Mouse (Mus musculus): ENCODE data around the gene Actl9. TPM values are rescaled to one million over a fixed set of nuclear protein-coding genes. Genes with fewer than 3 reads are reported as not detected.

Gene Actl9
- polyA plus RNA-seq, 1 experiment = 507 TPM

DNA sequence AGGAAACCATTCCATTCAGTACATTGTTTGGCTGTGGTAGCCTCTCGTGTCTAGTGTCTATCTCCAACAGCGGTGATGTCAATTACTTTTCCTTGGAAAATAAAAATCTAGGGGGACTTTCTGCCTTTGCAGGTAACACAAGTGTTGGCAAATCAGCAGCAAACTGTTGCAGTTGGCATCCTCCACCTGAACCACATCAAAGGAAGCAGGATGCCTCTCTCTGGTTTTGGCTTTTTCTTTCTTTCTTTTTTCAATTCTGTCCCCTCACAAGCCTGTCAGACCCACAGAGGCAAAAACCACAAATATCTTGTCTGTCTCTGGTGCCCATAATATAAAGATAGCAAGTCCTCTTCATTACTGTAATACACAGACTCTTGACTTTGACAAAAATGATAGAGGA is 23.9 kb downstream of the Actl9 start:
- H3K27me3 ChIP-seq (ENCODE audit: control insufficient read depth, insufficient read depth, low read length) = no peaks in the 10 kb centered on the region
- TF ChIP-seq POLR2A (IDR thresholded peaks at IDR 0.05; ENCODE audit: control insufficient read depth, low read depth, low read length) (no peak), CTCF (IDR thresholded peaks at IDR 0.05; ENCODE audit: control insufficient read depth, insufficient read depth, insufficient replicate concordance, low read depth, low read length) (no peak)
- no peak overlapping the region for H3K4me3 ChIP-seq (ENCODE audit: control insufficient read depth, low read depth, low read length)
- no peaks in the 10 kb centered on the region for H3K4me1 ChIP-seq (ENCODE audit: control insufficient read depth, insufficient read depth, low read length)
- H3K36me3 ChIP-seq (ENCODE audit: control insufficient read depth, insufficient read depth, low read length) = no peaks in the 10 kb centered on the region
- H3K27ac ChIP-seq (ENCODE audit: control insufficient read depth, insufficient read depth, low read depth, low read length) = no peak overlapping the region

GRCm38 (mm10) chr17:33471206-33471605 is 38.5 kb downstream of the Actl9 start:
- Histone ChIP-seq H3K27me3 (ENCODE audit: control insufficient read depth, insufficient read depth, low read length) (no peaks in the 10 kb centered on the region), H3K36me3 (ENCODE audit: control insufficient read depth, insufficient read depth, low read length) (no peaks in the 10 kb centered on the region), H3K4me1 (ENCODE audit: control insufficient read depth, insufficient read depth, low read length) (no peaks in the 10 kb centered on the region; the same call in 1 of the 2 replicates), H3K4me3 (ENCODE audit: control insufficient read depth, low read depth, low read length) (no peak overlapping the region), H3K27ac (ENCODE audit: control insufficient read depth, insufficient read depth, low read depth, low read length) (no peak overlapping the region)
- no peak for TF ChIP-seq CTCF (IDR thresholded peaks at IDR 0.05; ENCODE audit: control insufficient read depth, insufficient read depth, insufficient replicate concordance, low read depth, low read length)
- no peak for TF ChIP-seq POLR2A (IDR thresholded peaks at IDR 0.05; ENCODE audit: control insufficient read depth, low read depth, low read length)

Other genes starting within 250 kb of the Actl9 start
- gene Olfr239, start 241.6 kb upstream of the Actl9 start, polyA plus RNA-seq (2012; rRNA removed) = not detected in 2 replicates
- gene Olfr1564, start 211.2 kb upstream of the Actl9 start, polyA plus RNA-seq (2012; rRNA removed) = 0.16 and 0.24 TPM in 2 replicates
- gene Zfp955a, start 177.8 kb upstream of the Actl9 start, polyA plus RNA-seq (2012; rRNA removed) = 1.6 and 2.2 TPM in 2 replicates
- gene Olfr63, start 168.2 kb upstream of the Actl9 start, polyA plus RNA-seq (2012; rRNA removed) = not detected in 2 replicates
- 2.3 and 2.5 TPM in 2 replicates for gene Zfp955b, start 143.4 kb upstream of the Actl9 start, polyA plus RNA-seq (2012; rRNA removed)
- 3.1 and 3.9 TPM in 2 replicates for gene Zfp81, start 74.0 kb upstream of the Actl9 start, polyA plus RNA-seq (2012; rRNA removed)
- gene Zfp101, start 38.3 kb upstream of the Actl9 start, polyA plus RNA-seq (2012; rRNA removed) = 0.37 and 0.77 TPM in 2 replicates
- 7.4 and 7.9 TPM in 2 replicates for gene Adamts10, start 91.3 kb downstream of the Actl9 start, polyA plus RNA-seq (2012; rRNA removed)
- gene Myo1f, start 122.8 kb downstream of the Actl9 start, polyA plus RNA-seq (2012; rRNA removed) = 0.27 and 0.46 TPM in 2 replicates
- gene Zfp414, start 196.2 kb downstream of the Actl9 start, polyA plus RNA-seq (2012; rRNA removed) = 33.0 and 33.9 TPM in 2 replicates
- gene Pram1, start 205.2 kb downstream of the Actl9 start, polyA plus RNA-seq (2012; rRNA removed) = 0.25 and 0.33 TPM in 2 replicates